Mouse (Mus musculus) neural tube, embryonic 10.5 days (tissue): ENCODE results near the gene 4931406P16Rik.
A peak's percentile ranks its signal among the peaks of the same experiment; 100 is the strongest.
"Not testable (repeated sequence)": the region's sequence is repeated elsewhere in the genome, so short reads cannot be mapped to it uniquely, and the experiment has no call there.

Source experiments
- DNase-seq: peaks from one replicate; pipeline ENCODE4 v3.0.0-alpha.2; 2017; ENCODE audit warnings: low spot score; ENCODE audit errors: extremely low spot score

4931406P16Rik gene

DNA sequence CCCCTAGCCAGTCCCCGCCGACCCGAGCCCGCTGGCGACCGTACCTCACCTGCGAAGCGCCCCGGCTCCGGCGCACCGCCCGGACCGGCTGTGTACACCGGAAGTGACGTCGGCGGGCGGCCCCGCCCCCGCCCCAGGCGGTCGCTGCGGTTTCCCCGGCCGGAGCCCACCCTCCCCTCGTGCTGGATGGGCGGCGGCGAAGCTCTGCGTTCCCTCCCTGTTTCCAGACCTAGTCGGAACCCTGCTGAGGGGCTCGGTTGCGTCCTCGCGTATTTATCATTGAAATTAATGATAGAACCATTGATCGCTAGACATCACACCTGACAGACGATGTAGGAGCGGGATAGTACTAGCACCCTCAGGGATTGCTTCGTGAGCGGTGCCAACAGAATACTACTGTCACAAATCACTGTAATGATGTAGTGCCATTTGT lies at the start of gene 4931406P16Rik:
Gene 4931406P16Rik, minus strand, starts transcription at position 109 of the 433 bp plus-strand sequence.
- peak; percentile 94 for DNase-seq

DNA sequence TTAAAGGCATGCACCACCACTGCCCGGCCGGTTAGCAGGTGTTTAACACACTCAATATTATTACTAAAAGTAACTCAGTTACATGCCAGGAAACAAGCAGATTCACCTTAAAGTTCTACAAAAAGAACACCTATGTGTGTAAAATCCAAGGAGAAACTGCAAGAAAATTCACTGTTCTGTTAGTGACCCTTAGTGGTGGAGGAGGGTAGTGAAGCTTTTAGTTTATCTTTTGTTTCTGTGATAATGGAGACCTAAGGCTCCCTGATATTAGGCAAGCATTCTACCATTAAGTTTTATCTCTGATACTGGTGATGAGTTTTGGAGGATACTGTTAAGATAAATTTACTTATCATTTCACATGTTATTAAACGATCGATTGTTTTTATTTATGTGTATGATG lies 42.3 kb upstream of the 4931406P16Rik start:
- no peak for DNase-seq

DNA sequence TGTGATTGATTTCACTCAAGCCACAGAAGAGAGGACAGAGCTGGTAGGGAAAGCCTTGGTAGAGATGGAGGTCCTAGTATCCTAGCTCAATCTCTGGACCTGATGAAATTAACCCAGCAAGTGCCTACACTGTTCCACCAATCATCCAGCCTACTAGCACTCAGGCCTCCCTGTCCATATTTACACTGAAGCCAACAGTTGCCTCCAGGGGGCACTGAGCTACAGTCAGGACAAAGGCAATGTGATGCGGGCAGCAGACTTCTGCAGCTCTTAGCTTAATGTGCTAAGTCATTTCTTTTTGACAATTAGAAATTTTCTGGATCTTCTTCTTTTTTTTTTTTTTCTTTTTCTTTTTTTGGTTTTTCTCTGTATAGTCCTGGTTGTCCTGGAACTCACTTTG lies 38.6 kb upstream of the 4931406P16Rik start:
- DNase-seq, result no peak

DNA sequence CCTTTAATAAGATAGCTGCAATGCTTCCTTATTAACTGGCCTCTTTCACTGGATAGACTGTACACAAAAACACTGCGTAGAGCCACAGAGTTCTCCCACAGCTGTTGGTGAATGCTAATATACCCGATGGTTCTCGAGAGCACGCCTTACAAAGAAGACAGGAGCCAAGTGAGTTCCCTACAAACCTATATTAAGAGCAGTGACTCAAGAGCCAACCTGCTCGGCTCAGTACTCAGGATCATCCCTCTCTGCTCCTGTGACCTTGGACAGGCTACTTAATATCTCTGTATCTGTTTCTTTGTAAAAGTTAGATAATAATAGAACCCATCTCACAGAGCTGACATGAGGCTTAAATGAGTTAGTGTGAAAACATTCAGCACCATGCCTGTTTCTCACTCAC lies 36.8 kb upstream of the 4931406P16Rik start:
- no peak for DNase-seq

GRCm38 (mm10) chr7:34348011-34348410 lies 34.7 kb upstream of the 4931406P16Rik start:
- no peak for DNase-seq

DNA sequence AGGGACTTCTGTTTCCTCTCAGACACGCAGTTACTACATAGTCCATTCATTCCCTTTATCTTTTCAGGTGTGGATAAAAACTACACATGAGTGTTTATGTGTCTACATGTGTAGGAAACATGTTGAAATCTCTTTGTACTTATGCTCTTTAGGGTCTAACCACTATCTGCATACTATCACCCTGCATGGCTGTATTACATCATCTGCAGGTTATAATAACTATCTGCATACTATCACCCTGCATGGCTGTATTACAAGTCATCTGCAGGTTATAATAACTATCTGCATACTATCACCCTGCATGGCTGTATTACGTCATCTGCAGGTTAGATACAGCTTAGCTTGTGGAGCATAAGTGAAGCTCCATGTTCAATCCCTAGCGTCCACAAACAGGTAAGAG lies 33.7 kb upstream of the 4931406P16Rik start:
- no peak for DNase-seq

GRCm38 (mm10) chr7:34346505-34346904 lies 33.2 kb upstream of the 4931406P16Rik start:
- DNase-seq, result no peak

DNA sequence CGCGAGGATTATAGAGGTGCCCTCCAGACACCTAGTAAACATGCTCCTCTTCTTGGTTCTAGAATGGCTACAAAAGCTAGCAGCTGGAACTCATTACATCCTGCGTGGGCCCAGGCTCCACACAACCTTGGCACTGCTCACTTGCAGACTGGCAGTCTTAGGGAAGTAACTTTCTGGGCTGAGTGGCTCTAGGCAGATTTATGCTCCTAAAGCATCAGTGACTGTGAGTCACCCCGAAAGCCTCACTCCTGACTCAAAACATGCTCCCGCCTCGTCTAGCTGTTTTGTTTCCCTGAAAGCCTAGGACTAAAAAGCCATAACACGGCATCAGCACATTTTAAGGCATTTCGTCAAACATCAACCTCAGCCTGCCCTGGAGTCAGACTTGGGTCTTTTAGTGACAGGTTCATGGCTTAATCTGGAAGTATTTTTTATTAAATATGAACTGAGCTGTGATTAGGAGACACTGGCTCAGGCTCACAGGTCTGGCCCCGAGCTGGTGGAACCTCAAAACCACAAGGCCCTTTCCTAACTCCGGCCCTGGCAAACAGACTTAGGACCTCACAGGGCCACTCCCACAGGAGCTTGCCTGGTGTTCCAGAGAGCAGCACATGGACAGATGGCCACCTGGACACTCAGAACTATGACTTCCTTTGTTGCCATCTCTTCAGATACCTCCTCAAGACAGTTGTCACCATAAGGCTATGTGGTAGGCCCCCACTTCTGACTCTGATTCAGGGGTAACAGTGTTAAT lies 28.9 kb upstream of the 4931406P16Rik start:
- DNase-seq, result no peak

- no peak for DNase-seq
Measured at GRCm38 (mm10) chr7:34340841-34341240, 27.5 kb upstream of the 4931406P16Rik start.

DNA sequence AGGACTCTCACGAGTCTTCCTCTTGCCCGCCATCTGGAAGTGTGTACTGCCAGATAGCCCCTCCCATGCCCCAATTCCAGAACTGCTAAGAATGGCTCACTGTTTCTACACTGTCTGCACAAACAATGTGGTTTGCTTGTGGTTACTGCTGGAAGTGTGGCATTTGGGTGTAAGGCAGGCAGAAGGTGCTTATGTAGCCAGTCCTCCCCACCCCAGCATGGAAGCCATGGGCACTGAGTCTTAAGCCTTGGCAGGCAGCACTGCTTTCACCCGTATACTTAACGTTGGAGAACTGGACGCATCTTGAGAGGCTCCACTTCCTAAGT lies 25.8 kb upstream of the 4931406P16Rik start:
- DNase-seq, result no peak

DNA sequence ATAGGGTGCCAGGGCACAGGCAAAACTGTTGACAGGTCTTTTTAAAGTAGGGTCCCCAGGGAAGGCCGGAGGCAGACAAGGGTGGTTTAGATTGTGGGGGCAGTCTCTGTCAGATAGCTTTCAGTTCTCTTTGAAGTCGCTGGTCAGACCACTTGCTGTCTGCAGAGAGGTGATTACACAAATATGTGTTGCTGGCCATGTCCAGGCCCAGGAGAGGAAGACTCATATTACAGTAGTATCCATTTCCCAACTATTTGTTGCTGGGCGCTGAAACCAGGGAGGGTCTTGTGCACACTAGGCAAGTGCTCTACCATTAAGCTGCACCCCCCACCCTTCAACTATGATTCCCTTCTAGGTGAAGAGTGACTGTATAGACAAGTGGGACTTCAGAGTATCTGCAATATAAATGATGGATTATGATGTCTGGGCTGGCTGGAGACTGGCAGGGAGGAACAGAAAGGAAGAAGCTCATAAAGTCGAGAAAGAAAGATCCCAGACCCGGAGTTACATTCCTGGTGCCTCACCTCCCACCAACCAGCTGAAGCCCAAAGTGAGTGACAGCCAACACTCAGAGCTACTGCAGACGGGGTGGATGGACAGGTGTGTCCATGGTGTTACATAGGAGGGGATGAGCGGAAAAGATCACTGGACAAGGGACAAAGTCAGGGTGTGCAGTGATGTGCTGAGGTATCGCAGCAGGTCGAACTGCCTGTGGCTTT lies 25.3 kb upstream of the 4931406P16Rik start:
- DNase-seq, result no peak

DNA sequence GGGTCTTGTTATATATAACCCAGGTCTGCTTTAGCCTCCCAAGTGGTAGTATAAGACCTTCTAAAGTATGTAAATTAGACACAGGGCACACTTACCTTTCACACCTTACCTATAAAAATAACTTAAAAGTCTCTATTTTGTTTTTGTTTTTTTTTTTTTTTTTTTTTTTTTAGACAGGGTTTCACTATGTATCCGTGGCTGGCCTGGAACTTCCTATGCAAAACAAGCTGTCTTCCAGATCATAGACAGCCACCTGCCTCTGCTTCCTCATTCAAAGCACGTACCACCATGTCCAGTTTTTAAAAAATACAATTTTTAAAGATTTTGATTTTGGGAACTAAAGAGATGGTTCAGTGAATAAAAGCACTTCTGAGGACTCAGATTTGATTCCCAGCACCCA lies 23.9 kb upstream of the 4931406P16Rik start:
- no peak for DNase-seq

DNA sequence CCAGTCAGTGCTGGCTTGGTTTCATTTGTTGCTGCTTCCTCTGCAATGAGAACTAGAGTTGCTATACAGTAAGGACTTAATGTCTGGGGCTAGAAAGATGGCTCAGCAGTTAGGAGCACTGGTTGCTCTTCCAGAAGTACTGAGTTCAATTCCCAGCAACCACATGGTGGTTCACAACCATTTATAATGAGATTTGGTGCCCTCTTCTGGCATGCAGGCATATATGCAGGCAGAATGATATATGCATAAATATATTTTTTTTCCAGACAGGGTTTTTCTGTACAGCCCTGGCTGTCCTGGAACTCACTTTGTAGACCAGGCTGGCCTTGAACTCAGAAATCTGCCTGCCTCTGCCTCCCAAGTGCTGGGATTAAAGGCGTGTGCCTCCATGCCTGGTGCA lies 23.2 kb upstream of the 4931406P16Rik start:
- DNase-seq, result not testable (repeated sequence)

GRCm38 (mm10) chr7:34327493-34327892 lies 14.1 kb upstream of the 4931406P16Rik start:
- no peak for DNase-seq

DNA sequence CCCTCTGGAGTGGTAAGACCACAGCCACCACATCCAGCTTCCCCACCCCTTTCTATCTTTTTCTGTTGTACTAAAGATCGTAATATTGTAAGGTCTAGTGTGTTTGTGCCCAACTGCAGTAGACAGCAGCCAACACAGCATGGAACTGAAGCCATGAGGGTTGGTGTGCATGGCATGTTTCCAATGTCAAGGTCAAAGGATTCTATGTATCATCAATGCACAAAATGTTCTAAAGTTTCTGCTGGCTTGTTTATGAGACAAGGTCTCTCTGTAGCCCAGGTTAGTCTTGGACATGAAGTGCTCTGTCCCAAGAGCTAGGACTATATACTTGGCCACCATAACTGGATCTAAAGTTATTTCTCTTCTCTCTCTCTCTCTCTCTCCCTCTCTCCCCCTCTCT lies 11.5 kb upstream of the 4931406P16Rik start:
- no peak for DNase-seq

- DNase-seq, result no peak
Measured at GRCm38 (mm10) chr7:34324005-34324404, 10.7 kb upstream of the 4931406P16Rik start.

- DNase-seq, result no peak
Measured at GRCm38 (mm10) chr7:34323351-34323750, 10.0 kb upstream of the 4931406P16Rik start.

DNA sequence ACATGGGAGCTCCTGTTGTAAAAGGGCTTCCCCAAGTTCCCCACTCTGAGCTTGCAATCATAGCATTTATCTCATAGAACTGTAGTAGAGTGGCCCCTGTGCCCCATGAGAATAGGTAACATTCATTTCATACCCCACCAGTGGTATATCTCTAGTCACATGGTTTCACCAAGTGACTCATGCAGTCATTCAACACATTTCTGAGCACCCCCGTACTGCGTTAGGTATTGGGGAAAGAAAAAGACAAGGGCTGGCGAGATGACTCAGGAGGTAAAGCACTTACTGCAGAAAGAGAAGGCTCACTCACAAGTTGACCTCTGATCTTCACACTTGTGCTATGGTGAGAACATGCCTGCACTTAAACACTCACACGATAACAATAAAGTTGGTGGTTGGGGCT lies 8.6 kb upstream of the 4931406P16Rik start:
- no peak for DNase-seq

GRCm38 (mm10) chr7:34321119-34321518 lies 7.8 kb upstream of the 4931406P16Rik start:
- no peak for DNase-seq

DNA sequence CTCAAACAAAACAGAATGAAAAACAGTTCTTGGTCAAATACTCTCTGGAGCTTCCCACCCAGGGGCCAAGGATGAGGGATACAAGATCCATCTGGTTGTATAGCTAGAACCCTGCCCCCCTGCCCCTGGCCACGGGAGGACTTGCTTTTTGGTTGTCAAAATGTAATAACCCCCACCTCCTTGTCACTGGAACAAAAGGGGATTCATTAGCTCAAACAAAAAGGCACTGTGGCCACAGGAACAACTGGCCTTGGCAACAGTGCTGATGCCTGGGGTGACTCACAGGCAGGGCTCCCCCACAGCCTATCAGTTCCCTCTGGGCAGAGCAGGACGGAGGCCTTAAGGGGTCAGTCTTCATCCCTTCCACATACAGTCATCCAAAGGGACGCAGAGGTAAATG lies 6.6 kb upstream of the 4931406P16Rik start:
- DNase-seq, result no peak

GRCm38 (mm10) chr7:34319123-34319522 lies 5.8 kb upstream of the 4931406P16Rik start:
- no peak for DNase-seq

- DNase-seq, result no peak
Measured at GRCm38 (mm10) chr7:34317901-34318476, 4.6 kb upstream of the 4931406P16Rik start.
